Mouse (Mus musculus) ES-Bruce4 (cell line): ENCODE measurements around the gene Hist1h4f.

ENCODE experiments used
- CTCF ChIP-seq: IDR thresholded peaks from one replicate; pipeline ENCODE4 v1.8.1; 2011; ENCODE audit warnings: low read depth, low read length
- POLR2A ChIP-seq: IDR thresholded peaks from one replicate; pipeline ENCODE4 v1.8.1; 2011; ENCODE audit warnings: low read length; ENCODE audit not compliant: insufficient read depth

DNA sequence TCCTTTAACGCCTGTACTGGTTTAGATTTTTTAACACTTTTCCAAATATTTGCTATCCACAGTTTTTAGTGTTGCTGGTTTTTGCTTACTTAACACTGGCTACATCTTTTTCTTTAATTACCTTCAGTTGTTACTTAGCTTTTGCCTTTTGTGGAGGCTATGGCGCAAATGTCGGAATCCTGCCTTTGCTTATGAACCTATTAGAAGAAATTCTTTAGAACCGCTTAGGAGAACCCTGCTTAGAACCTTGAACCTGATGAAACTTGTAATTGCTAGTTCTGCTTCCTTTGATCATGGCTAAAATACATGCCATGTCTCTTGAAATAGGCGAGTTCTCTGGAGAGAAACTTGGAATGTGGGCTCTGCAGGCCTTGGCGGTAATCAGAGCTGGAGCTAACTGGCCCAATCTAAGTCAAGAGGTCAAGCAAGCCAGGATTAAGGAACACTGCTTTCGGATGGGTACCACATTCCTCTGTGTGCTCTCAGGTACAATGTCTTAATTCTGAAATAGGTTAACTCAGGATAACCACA is 25.0 kb upstream of the Hist1h4f start:
- TF ChIP-seq CTCF = no peak
- no peak for TF ChIP-seq POLR2A
